Mouse (Mus musculus) activated CD4-positive, CD25-positive, alpha-beta regulatory T cell (primary cell): ENCODE measurements around the gene Defb33. TPM values are rescaled to one million over a fixed set of nuclear protein-coding genes. Genes with fewer than 3 reads are reported as not detected.

Source experiments
- polyA plus RNA-seq, 2 experiments: library from polyadenylated mRNA; unstranded; fragments of 100-300 nt; shearing (Covaris generic); gene quantifications; one replicate each; pipeline ENCODE4 v1.2.1; 2017

Gene Defb33
- polyA plus RNA-seq = not detected

DNA sequence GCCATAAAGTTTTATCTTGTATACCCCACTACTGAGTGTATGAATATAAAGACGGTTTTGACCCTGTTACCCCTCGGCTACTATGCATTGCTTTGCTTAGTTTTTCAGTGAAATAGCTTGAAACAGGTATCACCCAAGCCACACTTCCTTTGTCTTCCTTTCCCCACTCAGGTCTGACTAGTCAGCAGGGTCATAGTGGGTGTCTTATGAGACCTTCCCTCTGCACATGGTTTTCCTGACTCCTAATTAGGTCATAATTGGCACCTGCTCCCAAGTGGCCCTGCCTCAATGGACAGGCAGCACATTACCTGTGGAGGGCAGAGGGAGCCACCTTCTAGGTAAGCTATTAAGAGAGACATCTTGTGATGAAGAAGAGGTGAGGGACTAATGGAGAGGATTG, at the start of gene Defb33:
Gene Defb33, plus strand, starts transcription at position 301 of the 400 bp plus-strand sequence.

DNA sequence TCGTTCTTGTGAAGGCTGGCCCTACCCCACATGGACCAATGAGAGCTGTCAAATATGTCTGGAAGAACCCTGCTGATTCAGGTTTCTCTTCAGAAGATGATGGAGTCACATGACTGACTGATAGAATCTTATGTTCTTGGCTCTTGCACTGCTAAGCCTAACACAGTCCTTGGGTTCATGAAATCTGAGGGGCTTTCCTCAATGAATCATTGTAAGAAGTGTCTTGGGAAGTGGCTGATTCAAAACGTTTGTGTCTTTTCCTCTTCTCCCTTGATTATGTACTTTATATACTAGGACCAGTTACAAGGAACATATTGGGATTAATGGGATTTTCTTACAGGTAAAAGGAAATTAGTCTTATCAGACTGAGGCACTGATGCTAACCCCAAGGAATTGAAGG, 10.1 kb downstream of the Defb33 start, which contains the start of gene Gm15056:
Gene Gm15056, minus strand, starts transcription at position 101 of the 400 bp plus-strand sequence.

GRCm38 (mm10) chr8:20921971-20922370, 29.5 kb downstream of the Defb33 start, which contains the start of gene Gm6040:
Gm6040 (minus strand) TSS chr8:20922071.

DNA sequence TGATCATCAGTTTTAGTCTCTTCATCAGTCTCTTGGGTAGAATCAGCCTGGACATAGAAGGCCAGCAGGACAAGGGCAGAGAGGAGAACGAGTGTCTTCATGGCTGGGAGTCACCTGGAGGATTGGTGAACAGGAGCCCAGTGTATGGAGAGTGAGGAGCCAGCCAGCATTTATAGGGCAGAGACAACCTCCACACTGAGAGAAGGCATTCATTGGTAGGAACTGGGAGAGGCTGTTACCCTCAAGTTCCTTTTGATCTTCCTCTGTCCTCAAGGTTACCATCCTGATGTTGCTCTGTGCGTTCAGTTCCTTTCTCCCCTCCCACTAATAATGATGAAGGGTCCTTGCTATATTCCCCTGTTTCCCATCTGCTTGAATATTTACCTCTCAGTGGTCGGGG, 52.1 kb downstream of the Defb33 start, which contains the start of gene AY761185:
Gene AY761185, minus strand, starts transcription at position 101 of the 400 bp plus-strand sequence.

Other genes starting within 250 kb of the Defb33 start
- 1 to 10 TPM in 1 of 2 experiments, not detected in 1; 1.0 TPM for gene Gm15056, start 10.0 kb downstream of the Defb33 start, polyA plus RNA-seq
- gene Gm6040, start 29.4 kb downstream of the Defb33 start, polyA plus RNA-seq = not detected
- not detected for gene AY761185, start 52.0 kb downstream of the Defb33 start, polyA plus RNA-seq
- gene Defa21, start 132.9 kb downstream of the Defb33 start, polyA plus RNA-seq = not detected
- not detected for gene Defa23, start 162.4 kb downstream of the Defb33 start, polyA plus RNA-seq
- not detected for gene Defa35, start 172.4 kb downstream of the Defb33 start, polyA plus RNA-seq
- not detected for gene Defa25, start 191.8 kb downstream of the Defb33 start, polyA plus RNA-seq
- not detected for gene Gm14851, start 203.4 kb downstream of the Defb33 start, polyA plus RNA-seq
- gene Defa30, start 242.0 kb downstream of the Defb33 start, polyA plus RNA-seq = not detected